Mouse (Mus musculus) inflammation-experienced regulatory T-cells, adult 6 months (primary cell): ENCODE measurements around the gene Tmco3. TPM values are rescaled to one million over a fixed set of nuclear protein-coding genes. Genes with fewer than 3 reads are reported as not detected.
A peak's percentile ranks its signal among the peaks of the same experiment; 100 is the strongest.
"Not testable (repeated sequence)": the region's sequence is repeated elsewhere in the genome, so short reads cannot be mapped to it uniquely, and the experiment has no call there.

Experiments
- ATAC-seq: one replicate; pipeline ENCODE4 v1.8.0; 2017
- polyA plus RNA-seq, 3 experiments: library from polyadenylated mRNA; unstranded; fragments of 100-300 nt; shearing (Covaris generic); gene quantifications; one replicate each; pipeline ENCODE4 v1.2.1; 2017

Tmco3 gene
- polyA plus RNA-seq, 3 experiments from 2014 or later = 24.1 to 28.8 (median 26.7) TPM

DNA sequence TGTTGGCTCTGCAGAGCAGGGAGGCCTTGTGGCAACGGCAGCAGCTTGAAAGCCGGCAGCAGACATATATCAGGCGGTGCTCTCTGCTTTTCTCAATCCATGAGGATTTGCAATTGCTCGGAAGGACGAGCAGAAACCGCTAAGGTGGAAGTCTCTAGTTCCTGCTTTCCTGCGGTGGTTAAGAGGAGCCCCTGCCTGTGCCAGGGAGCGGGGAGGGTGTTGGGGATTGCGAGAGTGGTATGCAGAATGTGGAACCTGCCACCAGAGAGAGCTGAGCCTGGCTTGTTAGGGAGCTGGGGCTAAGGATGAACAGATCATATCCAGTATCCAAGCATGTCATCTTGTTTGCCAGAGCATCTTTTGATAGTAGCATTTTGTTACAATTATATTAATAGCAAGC is 18.9 kb downstream of the Tmco3 start:
- ATAC-seq = no peak

DNA sequence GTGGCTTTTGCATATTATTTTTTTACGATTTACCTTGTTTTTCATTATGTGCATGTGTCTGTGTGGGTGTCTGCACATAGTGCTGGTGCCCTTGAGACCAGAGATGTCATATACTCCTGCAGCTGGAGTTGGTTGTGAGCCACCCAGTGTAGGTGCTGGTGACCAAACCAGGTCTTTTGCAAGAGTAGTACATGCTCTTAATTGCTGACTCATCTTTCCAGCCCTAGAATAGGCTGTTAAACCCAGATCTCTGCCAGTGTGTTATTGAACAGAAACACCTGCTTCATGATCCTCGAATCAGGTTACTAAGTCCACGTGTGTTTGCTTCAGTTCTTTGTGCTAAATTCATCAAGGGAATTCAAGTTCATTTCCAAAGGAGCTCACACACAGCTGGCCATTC is 26.9 kb downstream of the Tmco3 start:
- no peak for ATAC-seq

DNA sequence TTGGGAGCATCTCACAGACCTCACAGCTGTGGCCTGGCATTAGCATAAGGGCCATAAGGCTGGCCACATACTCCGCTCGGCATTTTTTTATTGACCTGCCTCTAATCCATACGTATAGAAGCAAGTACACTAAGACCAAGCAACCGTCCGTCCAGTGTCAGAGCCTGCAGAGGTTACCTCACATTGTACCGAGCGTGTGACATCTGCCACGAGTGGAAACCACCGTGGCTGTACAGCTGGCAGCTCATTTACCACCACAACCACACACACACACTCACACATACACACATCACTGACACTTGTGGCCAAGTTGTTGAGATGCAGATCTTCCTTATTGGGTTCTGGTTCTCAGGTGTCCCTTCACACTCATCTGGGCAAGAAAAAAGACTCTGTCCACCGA is 28.7 kb downstream of the Tmco3 start:
- ATAC-seq = no peak

DNA sequence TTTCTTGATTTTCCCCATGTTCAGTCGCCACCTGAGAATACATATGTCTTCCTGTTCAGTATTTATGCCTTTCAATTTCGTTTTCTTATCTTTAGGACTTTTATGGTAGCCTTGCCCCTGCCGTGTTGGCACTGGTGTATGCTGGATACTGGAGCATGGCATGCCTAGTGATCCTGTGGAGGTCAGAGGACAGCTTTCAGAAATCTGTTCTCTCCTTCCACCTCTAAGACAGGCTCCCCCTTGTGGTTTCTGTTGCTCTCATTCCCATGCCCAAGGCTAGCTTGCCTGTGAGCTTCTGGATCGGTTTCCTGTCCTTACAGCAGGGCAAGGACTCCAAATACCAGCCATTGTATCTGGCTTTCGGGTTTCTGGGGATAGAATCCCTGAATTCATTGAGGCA is 38.6 kb downstream of the Tmco3 start:
- ATAC-seq = no peak

DNA sequence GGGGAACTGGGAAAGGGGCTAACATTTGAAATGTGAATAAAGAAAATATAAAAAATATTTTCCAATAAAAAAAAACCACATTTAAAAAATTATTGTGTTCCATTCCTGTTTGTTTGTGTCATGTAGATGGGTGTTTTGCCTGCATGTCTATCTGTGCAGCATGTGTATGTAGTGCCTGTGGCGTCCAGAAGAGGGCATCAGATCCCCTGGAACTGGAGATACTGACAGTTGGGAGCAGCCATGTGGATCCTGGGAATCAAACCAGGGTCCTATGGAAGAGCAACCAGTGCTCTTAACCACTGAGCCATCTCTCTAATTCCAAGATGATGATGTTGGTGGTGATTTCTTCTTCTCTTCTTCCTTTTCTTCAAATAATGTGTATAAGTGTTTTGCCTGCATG is 46.7 kb downstream of the Tmco3 start:
- no peak for ATAC-seq

DNA sequence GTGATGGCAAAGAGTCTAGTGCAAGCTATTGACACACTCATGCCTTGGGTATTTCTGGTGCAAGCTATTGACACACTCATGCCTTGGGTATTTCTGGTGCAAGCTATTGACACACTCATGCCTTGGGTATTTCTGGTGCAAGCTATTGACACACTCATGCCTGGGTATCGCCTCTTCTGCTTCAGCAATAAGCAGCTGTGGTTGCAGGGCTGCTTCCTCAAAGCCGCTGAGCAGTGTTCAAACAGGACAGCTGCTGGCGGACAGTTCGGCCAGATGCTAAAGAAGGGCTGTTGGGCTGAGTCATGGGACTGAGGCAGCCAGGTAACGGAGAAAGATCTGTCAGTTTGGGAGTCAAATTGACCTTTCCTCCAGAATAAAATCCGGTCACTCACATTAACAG is 49.3 kb downstream of the Tmco3 start:
- not testable (repeated sequence) for ATAC-seq

DNA sequence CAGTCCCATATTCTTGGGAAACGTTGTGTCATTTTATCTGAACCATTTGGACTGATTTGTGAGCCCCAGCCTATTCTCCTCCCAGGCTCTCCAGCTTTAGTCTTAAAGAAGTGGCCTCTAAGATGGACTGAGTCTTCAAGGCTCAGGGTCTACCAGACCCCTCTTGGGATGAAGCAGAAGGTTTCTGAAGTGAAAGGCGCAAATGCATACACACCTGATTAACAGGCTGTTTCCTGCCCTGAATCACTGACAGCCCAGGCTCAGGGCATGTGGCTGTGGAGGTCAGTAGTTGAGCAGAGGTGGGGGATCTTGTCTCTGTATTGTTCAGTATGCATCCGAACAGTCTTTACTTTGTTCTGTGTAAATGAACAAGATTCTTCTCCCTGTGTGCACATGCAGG is 49.7 kb downstream of the Tmco3 start:
- ATAC-seq = no peak

DNA sequence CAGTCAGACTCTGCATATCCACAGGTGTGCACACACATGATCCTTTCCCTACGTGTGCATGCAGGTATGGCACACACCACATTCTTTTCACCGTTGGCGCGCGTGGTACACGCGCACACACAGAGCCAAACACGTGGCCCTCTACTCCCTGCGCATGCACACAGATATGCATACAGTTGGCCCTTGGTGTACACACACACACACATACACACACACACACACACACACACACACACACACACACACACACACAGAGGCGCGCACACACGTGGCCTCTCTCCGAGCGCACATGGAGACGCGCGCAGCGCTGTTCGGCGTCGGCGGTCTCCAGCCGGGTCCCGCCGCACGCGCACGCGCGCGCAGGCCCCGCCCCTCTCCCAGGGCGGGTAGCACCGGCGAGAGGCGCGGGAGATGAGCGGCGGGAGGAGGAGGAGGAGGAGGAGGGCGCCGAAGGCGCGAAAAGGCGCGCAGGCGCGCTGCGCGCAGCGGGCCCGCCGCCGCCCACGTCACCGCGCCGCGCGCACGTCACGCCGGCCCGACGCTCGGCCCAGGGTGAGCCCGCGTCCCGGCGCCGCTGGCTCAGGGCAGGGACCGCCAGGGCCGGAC is 50.4 kb downstream of the Tmco3 start, which contains the start of gene Tfdp1:
Gene Tfdp1 (plus strand): TSS at position 497 of the 606 bp plus-strand sequence.
- ATAC-seq = peak; percentile 75

DNA sequence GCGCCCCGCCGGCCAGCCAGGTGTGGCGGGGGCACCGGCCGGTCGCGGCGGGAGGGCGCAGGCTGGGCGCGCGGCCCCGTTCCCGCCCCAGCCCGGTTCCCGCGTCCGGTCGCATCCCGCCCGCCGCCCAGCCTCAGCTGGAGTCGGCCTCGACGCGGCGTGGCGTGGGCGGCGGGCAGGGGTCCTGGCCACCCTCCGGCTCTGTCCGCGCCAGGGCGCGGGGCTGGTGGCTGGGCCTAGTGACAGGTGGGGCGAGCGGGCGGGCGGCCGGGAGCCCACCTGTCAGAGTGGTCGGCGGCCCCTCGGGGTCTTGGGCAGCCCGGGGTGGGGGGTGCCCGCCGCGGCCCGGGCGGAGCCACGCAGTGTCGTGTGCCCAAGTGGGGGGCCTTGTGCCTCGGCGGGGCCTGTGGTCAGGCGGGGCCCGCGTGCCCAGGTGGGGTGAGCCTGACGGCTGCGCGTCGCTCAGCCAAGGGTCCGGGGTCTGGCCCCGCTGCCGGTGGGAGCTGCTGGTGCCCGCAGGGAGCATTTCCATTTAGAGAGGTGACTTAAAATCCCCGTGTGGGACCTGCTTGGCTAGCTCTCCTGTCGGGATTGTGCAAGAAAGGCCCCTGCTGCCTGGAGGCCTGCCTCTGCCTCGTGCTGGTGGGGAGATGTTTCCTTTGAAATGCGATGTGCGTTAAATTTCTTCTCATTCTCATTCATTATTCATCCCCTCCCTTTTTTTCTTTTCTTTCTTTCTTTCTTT is 51.1 kb downstream of the Tmco3 start:
- peak; percentile 26 for ATAC-seq

DNA sequence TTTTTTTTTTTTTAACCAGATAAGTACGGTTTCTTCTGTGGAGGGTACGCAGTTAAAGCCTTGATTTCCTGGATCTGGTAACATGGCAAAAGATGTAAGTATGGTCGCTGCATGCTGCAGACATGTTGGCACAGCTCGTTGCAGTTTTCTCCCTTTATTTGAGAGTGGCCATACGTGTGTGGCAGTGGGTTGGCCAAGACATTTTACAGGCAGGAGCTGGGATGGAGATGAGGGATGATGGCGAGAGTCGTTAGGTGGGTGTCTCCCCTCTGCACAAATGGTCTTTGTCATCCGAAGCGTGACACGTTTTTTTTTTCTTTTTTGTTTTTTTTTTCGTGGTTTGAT is 51.6 kb downstream of the Tmco3 start:
- no peak for ATAC-seq

DNA sequence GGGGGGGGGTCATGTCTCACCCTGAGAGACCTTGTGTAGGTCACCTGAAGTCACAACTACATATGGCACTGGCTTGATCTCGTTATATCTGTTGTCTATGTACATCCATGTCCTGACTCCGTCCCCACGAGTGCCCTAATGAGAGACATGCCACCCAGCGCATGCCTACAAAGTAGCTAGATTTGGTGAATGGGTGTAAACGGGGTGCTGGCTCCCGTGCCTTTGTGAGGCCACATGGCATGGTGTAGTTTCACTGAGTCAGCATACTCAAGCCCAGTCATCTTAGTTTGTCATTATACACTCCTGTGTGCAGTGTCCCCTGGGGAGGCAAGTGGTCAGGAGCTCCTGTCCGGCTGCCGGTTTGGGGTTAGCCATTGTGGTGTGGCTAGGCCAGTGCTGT is 52.7 kb downstream of the Tmco3 start:
- no peak for ATAC-seq

DNA sequence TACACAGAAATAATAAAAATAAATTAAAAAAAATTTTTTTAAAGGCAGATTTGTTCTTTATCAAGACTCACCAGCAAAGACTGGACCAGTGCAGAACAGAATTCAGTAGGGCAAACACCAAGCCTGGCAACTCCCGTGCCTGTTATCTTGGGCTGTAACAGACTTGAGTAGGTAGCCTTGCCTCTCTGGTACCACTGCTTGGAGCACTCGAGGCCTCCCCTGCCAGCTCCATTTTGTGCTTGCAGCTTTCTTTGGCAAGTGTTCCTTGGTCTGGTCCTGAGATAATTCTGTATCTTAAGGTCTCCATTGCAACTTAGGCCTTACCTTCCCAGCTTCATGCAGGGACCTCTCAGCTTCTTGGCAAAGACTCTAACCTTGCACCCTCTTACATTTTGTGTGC is 54.4 kb downstream of the Tmco3 start:
- no peak for ATAC-seq

DNA sequence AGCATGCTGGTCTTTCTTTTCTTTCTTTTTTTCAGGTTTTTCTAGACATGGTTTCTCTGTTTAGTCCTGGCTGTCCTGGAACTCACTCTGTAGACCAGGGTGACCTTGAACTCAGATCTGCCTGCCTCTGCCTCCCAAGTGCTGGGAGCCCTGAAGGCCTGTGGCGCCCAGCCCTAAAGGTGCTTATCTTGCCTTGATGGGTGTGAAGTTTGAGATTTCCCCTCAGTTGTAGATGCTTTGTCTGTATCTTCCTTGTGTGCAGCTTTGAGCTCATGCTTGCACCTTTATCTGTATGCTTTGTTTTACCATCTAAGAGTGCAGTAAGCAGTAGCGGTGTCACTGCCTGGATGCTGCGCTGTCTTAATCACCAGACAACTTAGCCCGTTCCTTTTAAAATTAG is 55.1 kb downstream of the Tmco3 start:
- ATAC-seq = no peak

DNA sequence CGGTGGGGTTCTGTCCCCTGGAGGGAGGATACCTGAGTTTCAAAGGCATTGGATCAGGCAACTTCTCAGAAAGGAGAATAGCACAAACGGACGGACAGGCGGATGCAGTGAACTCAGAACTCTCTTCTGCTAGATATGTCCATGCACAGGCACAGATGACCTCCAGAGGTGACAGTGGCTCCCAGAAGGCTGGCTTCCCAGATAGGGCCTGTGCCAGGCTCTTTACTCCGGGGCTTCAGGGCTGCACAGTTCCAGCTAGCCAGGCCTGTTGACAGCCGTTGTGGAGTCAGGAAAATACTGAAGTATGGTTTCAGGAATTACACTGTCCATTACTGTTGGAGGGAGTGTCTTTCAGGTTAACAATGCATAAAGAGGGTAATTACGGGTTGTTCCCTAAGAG is 62.1 kb downstream of the Tmco3 start:
- ATAC-seq = no peak

DNA sequence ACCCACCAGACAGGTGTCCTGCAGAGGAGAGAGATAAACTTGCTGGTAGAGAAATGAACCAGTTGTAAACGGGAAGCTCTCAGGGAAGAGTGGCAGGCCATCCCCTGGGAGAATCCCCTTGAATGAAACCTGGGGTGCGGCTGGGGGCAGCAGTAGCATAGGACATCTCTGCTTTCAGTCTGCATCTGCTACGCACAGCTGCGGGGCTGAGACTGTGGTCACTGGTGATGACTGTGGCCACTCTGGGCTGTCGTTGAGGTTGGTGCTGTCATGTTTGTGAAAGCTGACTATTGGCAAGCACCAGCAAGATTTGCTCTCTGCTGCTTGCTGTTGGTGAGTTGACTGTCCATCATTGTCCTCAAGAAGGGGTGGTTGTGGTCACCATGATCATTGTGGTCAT is 63.6 kb downstream of the Tmco3 start:
- ATAC-seq = no peak

DNA sequence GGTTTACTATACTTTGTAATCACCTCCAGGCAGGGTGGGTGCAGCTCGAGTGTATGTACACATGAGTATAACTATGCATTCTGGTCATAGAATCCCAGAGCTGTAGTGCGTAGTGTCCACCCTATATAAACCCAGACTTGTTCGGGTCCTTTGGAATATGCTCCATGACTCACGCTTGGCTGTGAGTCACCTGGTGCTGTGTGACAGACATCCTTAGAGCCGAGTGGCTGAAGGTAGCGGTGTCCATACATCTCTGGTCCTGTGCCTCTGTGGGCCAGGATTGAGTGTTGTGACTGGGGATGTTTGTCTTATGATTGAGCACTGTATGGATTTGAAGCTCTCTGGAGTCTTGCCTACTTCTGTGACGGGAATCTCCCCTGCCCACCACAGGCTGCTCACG is 64.6 kb downstream of the Tmco3 start:
- ATAC-seq = no peak

DNA sequence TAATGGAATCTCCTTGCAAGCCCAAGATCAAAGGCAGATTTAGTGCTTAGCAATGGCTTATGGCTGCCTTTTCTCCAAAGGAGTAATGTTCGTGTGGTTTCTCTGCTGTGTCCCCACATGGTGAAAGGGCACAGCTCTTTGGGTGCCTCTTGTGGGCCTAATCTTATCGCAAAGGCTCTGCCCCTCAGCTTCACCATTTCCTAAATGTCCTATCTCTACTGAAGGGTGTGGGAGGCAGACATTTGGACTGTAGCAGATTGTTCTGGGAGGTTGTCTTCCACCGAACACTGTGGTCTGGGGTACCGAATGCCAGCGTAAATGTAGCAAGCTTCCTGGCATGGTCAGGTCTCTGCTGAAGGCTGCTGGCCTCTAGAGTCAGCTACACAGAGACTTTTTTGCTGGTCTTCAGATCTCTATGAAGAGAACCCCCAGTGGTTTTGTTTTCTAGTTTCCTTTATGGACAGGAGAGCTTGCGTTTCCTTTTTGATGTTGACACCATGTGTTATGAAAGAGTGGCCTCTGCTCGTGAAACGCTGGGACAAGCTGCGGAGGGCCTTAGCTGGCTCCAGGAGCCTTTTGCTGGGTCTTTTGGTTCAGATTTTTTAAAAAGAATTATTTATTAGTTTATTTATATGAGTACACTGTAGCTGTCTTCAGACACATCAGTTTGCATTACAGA is 65.3 kb downstream of the Tmco3 start:
- no peak for ATAC-seq

DNA sequence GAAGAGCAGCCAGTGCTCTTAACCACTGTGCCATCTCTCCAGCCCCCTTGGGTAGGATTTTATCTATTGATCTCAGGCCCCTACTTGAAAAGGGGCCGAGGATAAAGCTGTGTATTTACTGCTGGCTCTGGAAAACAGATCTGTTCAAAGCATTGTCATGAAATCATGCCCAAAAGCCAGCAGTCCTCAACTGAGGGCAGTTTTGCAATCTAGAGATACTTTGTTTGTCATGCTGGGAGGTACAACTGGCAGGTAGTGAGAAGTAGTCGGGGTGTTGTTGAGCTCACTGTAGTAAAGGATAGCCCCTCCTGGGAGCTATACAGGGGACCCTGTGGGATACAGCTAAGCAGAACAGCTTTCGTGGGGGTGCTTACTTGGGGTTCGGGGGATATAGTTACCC is 65.9 kb downstream of the Tmco3 start:
- no peak for ATAC-seq

DNA sequence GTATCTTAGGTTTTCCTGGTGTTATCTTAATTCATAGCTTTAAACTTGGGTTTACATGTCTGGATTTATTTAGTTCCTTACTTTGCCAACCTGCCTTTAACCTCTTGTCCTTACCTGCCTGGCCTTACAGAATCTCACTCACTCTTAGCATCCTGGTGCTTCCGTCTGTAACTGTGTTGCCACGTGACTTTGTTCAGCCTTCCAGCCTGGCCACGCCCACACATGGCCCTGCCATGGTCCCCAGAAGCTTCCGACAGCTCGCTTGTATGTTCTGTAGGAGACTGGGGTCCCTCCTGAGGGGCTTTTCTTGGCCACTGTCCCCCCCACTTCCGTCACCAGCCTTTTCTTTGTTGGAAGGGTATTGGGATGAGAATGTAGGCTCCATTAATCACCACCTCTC is 68.2 kb downstream of the Tmco3 start:
- ATAC-seq = no peak

DNA sequence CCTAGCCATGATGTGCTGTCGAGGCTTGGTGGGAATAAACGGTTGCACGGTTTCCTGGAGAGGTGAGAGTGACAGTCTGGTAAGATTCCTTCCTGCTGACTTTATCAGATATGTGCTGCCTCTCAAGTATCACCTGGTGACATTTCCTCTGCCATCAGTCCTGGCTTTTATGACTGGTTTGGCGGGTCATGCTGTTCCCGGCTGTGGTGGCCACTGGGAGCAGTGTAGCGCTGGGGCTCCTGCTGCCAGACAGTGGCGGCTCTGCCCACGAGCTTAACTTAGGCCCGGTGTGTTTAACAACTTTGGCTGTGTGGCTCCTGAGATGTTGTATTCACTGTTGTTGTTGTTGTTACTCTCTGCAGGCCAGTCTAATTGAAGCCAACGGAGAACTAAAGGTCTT is 68.7 kb downstream of the Tmco3 start:
- no peak for ATAC-seq

DNA sequence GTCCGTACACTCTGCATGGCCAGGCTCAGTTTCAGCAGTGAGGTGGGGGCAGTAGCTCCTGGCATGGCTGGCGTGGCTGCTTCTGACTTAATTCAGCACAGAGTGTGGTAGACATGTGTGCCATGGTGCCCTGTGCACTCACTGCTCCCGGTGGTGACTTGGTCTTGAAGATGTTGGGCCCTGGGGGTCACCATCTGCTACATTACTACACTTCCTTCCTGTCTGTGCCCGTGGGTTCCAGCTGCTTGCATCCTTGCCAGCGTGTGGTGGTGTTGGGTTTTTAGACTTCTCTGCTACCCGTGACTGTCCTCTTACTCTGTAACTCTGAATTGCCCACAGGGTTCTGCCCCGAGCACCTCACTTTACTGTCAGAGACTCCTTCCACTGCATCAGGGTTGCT is 72.2 kb downstream of the Tmco3 start:
- no peak for ATAC-seq

DNA sequence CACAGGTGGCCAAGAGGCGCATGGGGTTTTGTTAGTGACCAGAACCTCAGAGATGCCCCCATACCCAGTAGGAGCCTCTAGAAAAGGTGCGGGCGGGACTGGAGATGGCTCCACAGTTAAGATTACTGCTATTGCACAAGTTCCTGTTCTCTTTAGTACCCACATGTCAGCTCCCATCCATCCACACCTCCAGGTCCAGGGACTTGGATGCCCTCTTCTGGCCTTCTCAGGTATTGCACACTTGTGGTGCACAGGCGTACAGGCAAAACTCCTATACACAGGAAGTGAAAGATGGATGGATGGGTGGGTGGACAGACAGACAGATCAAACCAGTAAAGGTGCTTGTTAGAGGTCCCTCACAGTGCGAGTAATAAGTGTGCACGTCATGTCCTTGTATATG is 73.9 kb downstream of the Tmco3 start:
- no peak for ATAC-seq
